In the genomic region with DNA sequence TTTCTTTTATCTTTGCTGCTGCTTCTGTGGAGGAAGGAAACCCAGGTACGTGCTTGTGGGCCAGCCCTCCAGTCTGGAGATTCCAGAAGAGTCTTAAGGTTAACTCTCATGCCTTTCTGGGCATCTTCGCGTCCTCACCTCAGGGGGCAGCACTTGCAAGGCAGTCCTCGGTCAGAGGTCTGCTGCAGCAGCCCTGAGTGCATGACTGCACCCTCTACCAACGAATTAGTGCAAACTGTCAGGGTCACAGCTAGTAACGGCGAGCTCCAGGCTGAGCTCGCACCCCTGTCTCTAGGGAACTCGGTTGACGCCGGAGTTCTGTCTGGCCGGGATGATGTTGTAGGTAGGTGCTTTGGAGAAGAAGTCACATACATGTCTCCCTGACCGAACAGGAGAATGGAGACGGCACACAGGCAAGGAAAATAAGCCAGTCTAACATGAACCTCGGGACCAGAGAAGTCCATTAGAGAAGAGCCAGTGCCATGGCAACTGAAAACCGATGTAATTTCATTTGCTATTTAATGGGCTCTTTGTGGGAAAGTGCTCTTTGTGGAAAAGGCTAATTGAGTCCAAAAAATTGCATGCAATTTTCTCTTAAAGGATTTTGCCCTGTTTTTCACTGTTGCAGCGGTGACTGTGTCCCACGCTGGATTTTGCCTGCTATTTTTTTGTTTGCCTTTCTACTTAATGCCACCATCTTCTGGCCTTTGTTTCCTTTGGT, we compare ENCODE assay signal across 7 mouse cellular contexts. TPM values are rescaled to one million over a fixed set of nuclear protein-coding genes. Genes with fewer than 3 reads are reported as not detected.
DNase-seq lines count a peak whose midpoint lies in the region; ATAC-seq and TF ChIP-seq lines count a peak whose summit lies in the region.

No protein-coding gene starts in this region.

- H3K9ac ChIP-seq in liver, adult 2 months (ENCODE audit: low read depth, low read length): no peak overlapping the region
- H3K9ac ChIP-seq in liver, embryonic 12.5 days: no peak overlapping the region
- no peak overlapping the region for H3K9ac ChIP-seq in embryonic facial prominence, embryonic 14.5 days (ENCODE audit: low read depth, low read length)
- no peak overlapping the region; the same call in 1 of the 2 replicates for H3K9ac ChIP-seq in hindbrain, postnatal 0 days (replicated peaks; ENCODE audit: low read length)
- no peak overlapping the region for H3K9ac ChIP-seq in neural tube, embryonic 12.5 days

- H3K4me3 ChIP-seq in liver, adult 2 months (ENCODE audit: insufficient read depth, low read depth, low read length): no peak overlapping the region
- H3K4me3 ChIP-seq in liver, embryonic 12.5 days: no peak overlapping the region
- H3K4me3 ChIP-seq in embryonic facial prominence, embryonic 14.5 days (ENCODE audit: low read depth, low read length): no peak overlapping the region
- peak overlapping the region; percentile 20; the same call in 1 of the 2 replicates for H3K4me3 ChIP-seq in hindbrain, postnatal 0 days (ENCODE audit: low read length)
- no peak overlapping the region for H3K4me3 ChIP-seq in neural tube, embryonic 12.5 days

- peak; percentile 1; the same call in 1 of the 2 replicates for TF ChIP-seq CTCF in liver, adult 2 months (IDR thresholded peaks at IDR 0.05; ENCODE audit: low read depth, low read length)
- TF ChIP-seq CTCF in hindbrain, postnatal 0 days (IDR thresholded peaks at IDR 0.05; ENCODE audit: low read depth): peak; percentile 64

- H3K4me2 ChIP-seq in liver, embryonic 12.5 days: no peak overlapping the region
- H3K4me2 ChIP-seq in embryonic facial prominence, embryonic 14.5 days (ENCODE audit: low read depth, low read length): peak overlapping the region; percentile 28
- peak overlapping the region; percentile 53 for H3K4me2 ChIP-seq in hindbrain, postnatal 0 days (ENCODE audit: low read depth, low read length)
- H3K4me2 ChIP-seq in neural tube, embryonic 12.5 days (replicated peaks): peak overlapping the region; percentile 52

- DNase-seq in liver, adult 2 months (ENCODE audit: extremely low read depth, low read depth, low spot score): no peak
- DNase-seq in embryonic facial prominence, embryonic 14.5 days (ENCODE audit: low spot score): peak; percentile 34
- peak; percentile 59 for DNase-seq in hindbrain, postnatal 0 days (ENCODE audit: low spot score)
- DNase-seq in B cell, adult 2 months: no peak
- DNase-seq in urinary bladder, postnatal 14 days (ENCODE audit: low spot score): no peak

- H3K36me3 ChIP-seq in liver, adult 2 months (ENCODE audit: control insufficient read depth, insufficient read depth, low read length): no peaks in the 10 kb centered on the region
- H3K36me3 ChIP-seq in liver, embryonic 12.5 days: no peaks in the 10 kb centered on the region
- H3K36me3 ChIP-seq in embryonic facial prominence, embryonic 14.5 days (ENCODE audit: control insufficient read depth, insufficient read depth, low read length): no peaks in the 10 kb centered on the region
- H3K36me3 ChIP-seq in hindbrain, postnatal 0 days (ENCODE audit: insufficient read depth, low read length): no peaks in the 10 kb centered on the region
- H3K36me3 ChIP-seq in neural tube, embryonic 12.5 days: no peaks in the 10 kb centered on the region

- H3K79me2 ChIP-seq in liver, adult 2 months (ENCODE audit: control insufficient read depth, insufficient read depth, low read length): no peaks in the 10 kb centered on the region

- no peak for TF ChIP-seq POLR2A in liver, adult 2 months (IDR thresholded peaks at IDR 0.05; ENCODE audit: extremely low read depth, insufficient read depth, low read length)

- no peak overlapping the region for H3K27ac ChIP-seq in liver, adult 2 months (replicated peaks; ENCODE audit: insufficient read depth, low read depth, low read length)
- H3K27ac ChIP-seq in liver, embryonic 12.5 days: no peak overlapping the region
- H3K27ac ChIP-seq in embryonic facial prominence, embryonic 14.5 days (replicated peaks; ENCODE audit: low read depth, low read length): no peak overlapping the region
- H3K27ac ChIP-seq in hindbrain, postnatal 0 days: no peak overlapping the region
- H3K27ac ChIP-seq in neural tube, embryonic 12.5 days: peak overlapping the region; percentile 20; the same call in 1 of the 2 replicates

- ATAC-seq in liver, embryonic 12.5 days: no peak
- ATAC-seq in embryonic facial prominence, embryonic 14.5 days (ENCODE audit: low read depth): peak; percentile 48; the same call in 1 of the 2 replicates
- ATAC-seq in hindbrain, postnatal 0 days: peak; percentile 79
- ATAC-seq in neural tube, embryonic 12.5 days (ENCODE audit: low FRiP score, low read depth): peak; percentile 72

- 66% methylated on average over 18 of the region's 18 CpGs for WGBS in liver, adult 2 months
- WGBS in liver, embryonic 12.5 days (ENCODE audit: insufficient replicate concordance): 40% methylated on average over 18 of the region's 18 CpGs
- 23% methylated on average over 18 of the region's 18 CpGs for WGBS in embryonic facial prominence, embryonic 14.5 days
- WGBS in hindbrain, postnatal 0 days: 13% methylated on average over 18 of the region's 18 CpGs
- 15% methylated on average over 18 of the region's 18 CpGs for WGBS in neural tube, embryonic 12.5 days

- H3K4me1 ChIP-seq in liver, adult 2 months (ENCODE audit: control insufficient read depth, insufficient read depth, low read length): no peaks in the 10 kb centered on the region
- no peaks in the 10 kb centered on the region for H3K4me1 ChIP-seq in liver, embryonic 12.5 days
- peaks cover 4% of the 10 kb centered on the region; the same call in 1 of the 2 replicates for H3K4me1 ChIP-seq in embryonic facial prominence, embryonic 14.5 days (ENCODE audit: control insufficient read depth, insufficient read depth, low read length)
- H3K4me1 ChIP-seq in hindbrain, postnatal 0 days (ENCODE audit: insufficient read depth, low read length): no peaks in the 10 kb centered on the region
- peaks cover 22% of the 10 kb centered on the region for H3K4me1 ChIP-seq in neural tube, embryonic 12.5 days

- H3K27me3 ChIP-seq in liver, adult 2 months (ENCODE audit: control insufficient read depth, insufficient read depth, low read length): no peaks in the 10 kb centered on the region
- H3K27me3 ChIP-seq in liver, embryonic 12.5 days (replicated peaks): no peaks in the 10 kb centered on the region
- no peaks in the 10 kb centered on the region for H3K27me3 ChIP-seq in embryonic facial prominence, embryonic 14.5 days (replicated peaks; ENCODE audit: control insufficient read depth, insufficient read depth, low read length)
- H3K27me3 ChIP-seq in hindbrain, postnatal 0 days (ENCODE audit: insufficient read depth, low read length): no peaks in the 10 kb centered on the region
- no peaks in the 10 kb centered on the region for H3K27me3 ChIP-seq in neural tube, embryonic 12.5 days (replicated peaks)

- H3K9me3 ChIP-seq in liver, embryonic 12.5 days (replicated peaks): no peaks in the 10 kb centered on the region
- no peaks in the 10 kb centered on the region for H3K9me3 ChIP-seq in embryonic facial prominence, embryonic 14.5 days (ENCODE audit: control insufficient read depth, low read length)
- no peaks in the 10 kb centered on the region for H3K9me3 ChIP-seq in hindbrain, postnatal 0 days (ENCODE audit: low read length)
- H3K9me3 ChIP-seq in neural tube, embryonic 12.5 days: no peaks in the 10 kb centered on the region

RNA-seq across cellular contexts. Expression of gene Asb4, which starts 20.1 kb away (rescaled TPM):
- total RNA-seq in liver, adult 2 months (2014; rRNA removed): 0.18 and 0.27 TPM in 2 replicates
- polyA plus RNA-seq in liver, adult 2 months (2012; rRNA removed): 0.05 and 0.31 TPM in 2 replicates
- 35.6 and 35.9 TPM in 2 replicates for polyA plus RNA-seq in liver, embryonic 12.5 days (2016; fragmentation: Nextera tagmentation; extraction: Ambion mirVana)
- 31.4 and 42.3 TPM in 2 replicates for polyA plus RNA-seq in embryonic facial prominence, embryonic 14.5 days (2014; fragmentation: Nextera tagmentation; extraction: Ambion mirVana)
- 8.3 and 10.6 TPM in 2 replicates for total RNA-seq in hindbrain, postnatal 0 days (2014; rRNA removed)
- 13.7 and 16.3 TPM in 2 replicates for polyA plus RNA-seq in hindbrain, postnatal 0 days (2015; fragmentation: Nextera tagmentation; extraction: Ambion mirVana)
- polyA plus RNA-seq in neural tube, embryonic 12.5 days (2016; fragmentation: Nextera tagmentation; extraction: Ambion mirVana): 21.2 and 22.7 TPM in 2 replicates

Comparison
In these comparisons a context has a peak if more than half of its experiments do, and no peak if none do; other contexts are left out.
1. RNA of gene Asb4, which starts 20.1 kb away (polyA plus RNA-seq): 35.6 to 35.9 TPM in liver, embryonic 12.5 days, 31.4 to 42.3 TPM in embryonic facial prominence, embryonic 14.5 days, 21.2 to 22.7 TPM in neural tube, embryonic 12.5 days and 13.7 to 16.3 TPM in hindbrain, postnatal 0 days; 0.05 to 0.31 TPM in liver, adult 2 months; every median in the first group is over 10 times any median in the second.
2. DNase-seq: peak in embryonic facial prominence, embryonic 14.5 days (single experiment) and hindbrain, postnatal 0 days (single experiment); none in liver, adult 2 months (single experiment), B cell, adult 2 months (0 of 2) and urinary bladder, postnatal 14 days (single experiment).